Mouse (Mus musculus): ENCODE results near the gene Tmtc2. TPM values are rescaled to one million over a fixed set of nuclear protein-coding genes. Genes with fewer than 3 reads are reported as not detected.

The Tmtc2 gene
- polyA plus RNA-seq, 1 experiment from 2014 or later = 5.7 TPM

DNA sequence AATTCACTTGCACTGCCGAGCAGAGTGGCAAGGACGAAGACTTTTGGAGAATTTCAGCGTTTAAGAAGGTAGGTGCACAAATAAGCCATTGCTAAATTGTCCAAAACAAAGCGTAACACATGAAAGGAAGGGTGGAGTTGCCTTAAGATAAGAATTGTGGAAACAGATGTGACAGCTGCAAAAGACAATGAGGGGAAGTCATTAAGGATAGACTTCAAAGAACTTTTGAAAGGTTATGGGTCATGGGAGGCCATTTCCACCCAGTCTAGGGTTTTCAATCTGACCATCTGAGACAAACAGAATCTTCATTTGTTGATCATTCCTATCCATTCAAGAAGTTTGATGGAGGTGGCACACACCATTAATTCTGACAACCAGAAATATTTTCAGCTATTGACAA, 429.9 kb downstream of the Tmtc2 start:
- 50% methylated on average over 4 of the region's 4 CpGs for WGBS
- DNase-seq (ENCODE audit: low spot score) (no peak), ATAC-seq (ENCODE audit: low FRiP score, low TSS enrichment) (no peak)
- Histone ChIP-seq H3K9me3 (ENCODE audit: control insufficient read depth, low read length) (no peaks in the 10 kb centered on the region), H3K36me3 (ENCODE audit: control insufficient read depth, insufficient read depth, low read length) (no peaks in the 10 kb centered on the region), H3K4me2 (replicated peaks; ENCODE audit: low read depth) (no peak overlapping the region), H3K27ac (replicated peaks) (no peak overlapping the region), H3K9ac (ENCODE audit: low read length) (no peak overlapping the region), H3K4me1 (replicated peaks; ENCODE audit: control insufficient read depth, insufficient read depth) (no peaks in the 10 kb centered on the region), H3K4me3 (ENCODE audit: low read depth, low read length) (no peak overlapping the region), H3K27me3 (ENCODE audit: control insufficient read depth, insufficient read depth, low read length) (no peaks in the 10 kb centered on the region)
- TF ChIP-seq EP300 (optimal IDR thresholded peaks at IDR 0.05) (no peak), CTCF (IDR thresholded peaks at IDR 0.05; ENCODE audit: low read depth) (no peak)

DNA sequence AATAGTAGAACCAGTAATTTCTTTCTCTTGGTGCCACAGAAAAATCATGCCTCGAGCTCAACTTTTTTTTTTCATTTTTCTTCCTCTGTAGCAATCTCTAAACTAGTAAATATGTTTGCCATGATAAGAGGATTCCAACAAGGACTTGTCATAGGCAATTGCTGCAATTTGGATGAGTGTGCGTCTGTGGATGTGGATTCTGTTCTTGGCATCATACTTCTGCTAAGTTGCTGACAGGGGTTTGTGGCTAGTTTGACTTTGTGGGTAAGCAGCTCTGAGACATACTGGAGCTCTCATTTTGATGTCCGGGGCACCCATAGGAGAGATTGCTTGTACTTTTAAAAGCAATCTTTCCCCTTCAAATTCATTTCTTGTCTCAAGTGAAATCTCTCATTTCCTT, 432.1 kb downstream of the Tmtc2 start:
- H3K36me3 ChIP-seq (ENCODE audit: control insufficient read depth, insufficient read depth, low read length) = no peaks in the 10 kb centered on the region
- WGBS = 77% methylated on average over 3 of the region's 3 CpGs
- DNase-seq (ENCODE audit: low spot score) (no peak), ATAC-seq (ENCODE audit: low FRiP score, low TSS enrichment) (no peak)
- H3K9ac ChIP-seq (ENCODE audit: low read length) = no peak overlapping the region
- H3K4me2 ChIP-seq (replicated peaks; ENCODE audit: low read depth) = no peak overlapping the region
- H3K27ac ChIP-seq (replicated peaks) = no peak overlapping the region
- no peaks in the 10 kb centered on the region for H3K9me3 ChIP-seq (ENCODE audit: control insufficient read depth, low read length)
- H3K27me3 ChIP-seq (ENCODE audit: control insufficient read depth, insufficient read depth, low read length) = no peaks in the 10 kb centered on the region
- TF ChIP-seq EP300 (optimal IDR thresholded peaks at IDR 0.05) = no peak
- no peak for TF ChIP-seq CTCF (IDR thresholded peaks at IDR 0.05; ENCODE audit: low read depth)
- H3K4me3 ChIP-seq (ENCODE audit: low read depth, low read length) = no peak overlapping the region
- no peaks in the 10 kb centered on the region for H3K4me1 ChIP-seq (replicated peaks; ENCODE audit: control insufficient read depth, insufficient read depth)

Data from stomach, postnatal 0 days (tissue).